Mouse (Mus musculus) midbrain, embryonic 16.5 days (tissue): ENCODE measurements around the gene Mfrp. TPM values are rescaled to one million over a fixed set of nuclear protein-coding genes. Genes with fewer than 3 reads are reported as not detected.
A peak's percentile ranks its signal among the peaks of the same experiment; 100 is the strongest.

ENCODE experiments used
- ATAC-seq: fragments of 200-750 bp; cut with Nextera tagmentation; 2 replicates; pipeline ENCODE4 v1.8.0; 2017; ENCODE audit warnings: moderate TSS enrichment
- H3K27ac ChIP-seq: fragments of 300-500 bp; sonication (generic); 2 replicates; pipeline ENCODE4 v1.5.1; 2014; ENCODE audit warnings: mild to moderate bottlenecking, low read length, mixed read lengths
- H3K27me3 ChIP-seq: fragments of 300-500 bp; sonication (generic); 2 replicates; pipeline ENCODE4 v1.6.1; 2014; ENCODE audit warnings: low read depth, low read length, mixed read lengths; ENCODE audit not compliant: control insufficient read depth, insufficient read depth
- H3K36me3 ChIP-seq: fragments of 300-500 bp; sonication (generic); 2 replicates; pipeline ENCODE4 v1.6.1; 2014; ENCODE audit warnings: mild to moderate bottlenecking, low read length, moderate library complexity, mixed read lengths; ENCODE audit not compliant: control insufficient read depth, insufficient read depth
- H3K4me1 ChIP-seq: fragments of 300-500 bp; sonication (generic); 2 replicates; pipeline ENCODE4 v1.6.1; 2014; ENCODE audit warnings: mild to moderate bottlenecking, low read length, mixed read lengths; ENCODE audit not compliant: control insufficient read depth, insufficient read depth
- H3K4me2 ChIP-seq: fragments of 300-500 bp; sonication (generic); 2 replicates; pipeline ENCODE4 v1.6.1; 2014; ENCODE audit warnings: mild to moderate bottlenecking, low read length, mixed read lengths
- H3K4me3 ChIP-seq: fragments of 300-500 bp; sonication (generic); 2 replicates; pipeline ENCODE4 v1.5.1; 2014; ENCODE audit warnings: low read depth, mild to moderate bottlenecking, low read length, moderate library complexity, mixed read lengths
- H3K9ac ChIP-seq: fragments of 300-500 bp; sonication (generic); 2 replicates; pipeline ENCODE4 v1.6.1; 2014; ENCODE audit warnings: low read depth, low read length, mixed read lengths
- H3K9me3 ChIP-seq: fragments of 300-500 bp; sonication (generic); replicated peaks from 2 replicates; pipeline ENCODE4 v1.6.1; 2014; ENCODE audit warnings: mild to moderate bottlenecking, low read length, mixed read lengths; ENCODE audit not compliant: control insufficient read depth, poor library complexity, severe bottlenecking
- WGBS: fragments of 180-500 bp; shearing (Covaris S2); extraction: QIAGEN DNeasy Blood & Tissue Kit; methylation state at CpG from one replicate; pipeline ENCODE4 v1.1.7; 2014; 5-methylcytosine and 5-hydroxymethylcytosine counted together
- polyA plus RNA-seq: library from polyadenylated mRNA; unstranded; fragments of >200 nt; fragmentation: Nextera tagmentation; extraction: Ambion mirVana; gene quantifications from 2 replicates; pipeline ENCODE4 v1.2.1, GENCODE M21; 2015

The Mfrp gene
- polyA plus RNA-seq, 1 experiment from 2014 or later: 0.16 TPM

DNA sequence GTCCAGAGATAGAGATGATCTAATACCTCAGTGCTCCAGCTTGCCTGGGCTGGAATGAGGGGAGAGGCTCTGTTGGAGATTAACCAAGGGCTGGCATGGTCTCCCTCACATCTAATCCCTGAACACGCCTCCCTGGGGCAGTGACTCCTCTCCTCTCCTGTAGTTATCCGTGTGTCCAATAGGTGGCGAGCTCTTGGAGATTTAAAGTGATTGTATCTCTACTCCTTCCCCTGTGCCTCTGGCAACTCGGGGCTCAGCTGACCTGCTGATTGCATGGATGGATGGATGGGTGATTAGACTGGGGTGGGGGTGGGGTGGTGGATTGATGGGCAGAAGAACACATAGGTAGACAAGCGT is 24.8 kb upstream of the Mfrp start:
- no peak for ATAC-seq
- no peak overlapping the region for H3K27ac ChIP-seq
- no peaks in the 10 kb centered on the region for H3K27me3 ChIP-seq
- no peaks in the 10 kb centered on the region for H3K9me3 ChIP-seq
- 19% methylated on average over 5 of the region's 5 CpGs for WGBS
- H3K4me1 ChIP-seq: no peaks in the 10 kb centered on the region; the same call in 1 of the 2 replicates
- H3K36me3 ChIP-seq: no peaks in the 10 kb centered on the region
- H3K4me3 ChIP-seq: no peak overlapping the region
- H3K4me2 ChIP-seq: peak overlapping the region; percentile 10; the same call in 1 of the 2 replicates
- H3K9ac ChIP-seq: no peak overlapping the region

- Histone ChIP-seq H3K27ac (no peak overlapping the region), H3K9me3 (no peaks in the 10 kb centered on the region), H3K36me3 (no peaks in the 10 kb centered on the region), H3K4me2 (0 out of 2 replicates have a peak overlapping the region, but pooled peaks have one; percentile 10), H3K4me1 (no peaks in the 10 kb centered on the region; the same call in 1 of the 2 replicates), H3K4me3 (no peak overlapping the region), H3K27me3 (peaks cover 5% of the 10 kb centered on the region; the same call in 1 of the 2 replicates), H3K9ac (no peak overlapping the region)
- WGBS: 87% methylated on average over 11 of the region's 11 CpGs
- no peak for ATAC-seq
Measured at GRCm38 (mm10) chr9:44077266-44077910, 24.1 kb upstream of the Mfrp start.

GRCm38 (mm10) chr9:44078136-44078797 is 23.3 kb upstream of the Mfrp start:
- no peak overlapping the region for H3K27ac ChIP-seq
- H3K9ac ChIP-seq: no peak overlapping the region
- H3K4me2 ChIP-seq: no peak overlapping the region
- H3K36me3 ChIP-seq: no peaks in the 10 kb centered on the region
- WGBS: 84% methylated on average over 10 of the region's 10 CpGs
- no peak overlapping the region for H3K4me3 ChIP-seq
- no peak for ATAC-seq
- H3K27me3 ChIP-seq: peaks cover 8% of the 10 kb centered on the region; the same call in 1 of the 2 replicates
- no peaks in the 10 kb centered on the region for H3K9me3 ChIP-seq
- no peaks in the 10 kb centered on the region; the same call in 1 of the 2 replicates for H3K4me1 ChIP-seq

- ATAC-seq: peak; percentile 73; the same call in 1 of the 2 replicates
- Histone ChIP-seq H3K4me3 (no peak overlapping the region), H3K9me3 (no peaks in the 10 kb centered on the region), H3K27me3 (peaks cover 8% of the 10 kb centered on the region; the same call in 1 of the 2 replicates), H3K27ac (no peak overlapping the region), H3K4me2 (no peak overlapping the region), H3K4me1 (peaks cover 7% of the 10 kb centered on the region), H3K36me3 (no peaks in the 10 kb centered on the region), H3K9ac (no peak overlapping the region)
- 20% methylated on average over 14 of the region's 16 CpGs for WGBS
Measured at GRCm38 (mm10) chr9:44078955-44079756, 22.4 kb upstream of the Mfrp start.

DNA sequence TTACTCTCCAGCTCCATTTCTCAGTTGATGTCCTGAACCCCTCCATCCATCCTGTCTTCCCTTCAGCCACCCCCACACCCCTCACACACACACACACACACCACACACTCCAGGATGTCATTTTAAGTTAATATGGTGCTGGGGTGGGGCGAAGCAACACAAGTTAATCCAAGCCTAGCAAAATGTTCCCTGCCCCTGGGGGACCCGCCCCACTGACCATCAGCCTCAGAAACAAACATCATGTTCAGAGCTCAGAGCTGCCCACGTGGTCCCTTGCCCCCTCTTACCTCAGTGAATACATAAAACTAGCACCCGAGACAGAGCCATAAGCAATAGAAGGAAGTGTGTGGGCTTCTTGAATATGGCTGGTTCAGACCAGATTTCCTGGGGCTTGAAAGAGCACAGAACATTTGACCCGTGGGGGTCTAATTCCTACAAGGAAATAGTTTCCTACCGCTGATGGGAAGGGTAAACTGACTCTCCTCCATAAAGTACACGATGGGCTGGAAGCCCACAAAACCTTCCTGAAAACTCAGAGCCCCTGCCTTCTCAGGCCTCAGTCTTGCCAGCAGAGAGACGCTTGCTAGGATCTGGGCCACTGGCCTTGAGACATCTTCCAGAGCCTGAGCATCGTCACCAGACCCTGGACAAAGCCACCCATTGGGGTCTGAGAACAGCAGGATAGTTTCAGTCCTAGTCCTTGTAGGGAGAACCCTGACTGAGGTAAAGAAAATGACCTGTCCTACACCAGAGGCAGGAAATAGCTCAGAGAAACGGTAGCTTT is 21.3 kb upstream of the Mfrp start:
- Histone ChIP-seq H3K4me1 (peaks cover 12% of the 10 kb centered on the region), H3K36me3 (no peaks in the 10 kb centered on the region), H3K4me2 (no peak overlapping the region), H3K27me3 (peaks cover 8% of the 10 kb centered on the region; the same call in 1 of the 2 replicates), H3K9ac (no peak overlapping the region), H3K4me3 (no peak overlapping the region), H3K9me3 (no peaks in the 10 kb centered on the region), H3K27ac (no peak overlapping the region)
- WGBS: 75% methylated on average over 10 of the region's 10 CpGs
- ATAC-seq: no peak

- H3K27me3 ChIP-seq: peaks cover 15% of the 10 kb centered on the region
- no peaks in the 10 kb centered on the region for H3K36me3 ChIP-seq
- no peak overlapping the region for H3K4me2 ChIP-seq
- no peak overlapping the region for H3K9ac ChIP-seq
- H3K27ac ChIP-seq: no peak overlapping the region
- peaks cover 12% of the 10 kb centered on the region for H3K4me1 ChIP-seq
- ATAC-seq: no peak
- H3K4me3 ChIP-seq: no peak overlapping the region
- no peaks in the 10 kb centered on the region for H3K9me3 ChIP-seq
- 87% methylated on average over 5 of the region's 5 CpGs for WGBS
Measured at GRCm38 (mm10) chr9:44080953-44081352, 20.6 kb upstream of the Mfrp start.

GRCm38 (mm10) chr9:44081581-44081980 is 19.9 kb upstream of the Mfrp start:
- Histone ChIP-seq H3K9me3 (no peaks in the 10 kb centered on the region), H3K27me3 (peaks cover 21% of the 10 kb centered on the region)

GRCm38 (mm10) chr9:44082266-44082665 is 19.3 kb upstream of the Mfrp start:
- H3K4me2 ChIP-seq: no peak overlapping the region
- no peaks in the 10 kb centered on the region for H3K9me3 ChIP-seq
- H3K9ac ChIP-seq: no peak overlapping the region
- 88% methylated on average over 5 of the region's 5 CpGs for WGBS
- ATAC-seq: no peak
- H3K4me1 ChIP-seq: peaks cover 12% of the 10 kb centered on the region
- H3K27ac ChIP-seq: no peak overlapping the region
- no peak overlapping the region for H3K4me3 ChIP-seq
- no peaks in the 10 kb centered on the region for H3K36me3 ChIP-seq
- peaks cover 24% of the 10 kb centered on the region for H3K27me3 ChIP-seq

More at GRCm38 (mm10) chr9:44081581-44081980, 19.9 kb upstream of the Mfrp start:
- Histone ChIP-seq H3K27ac (no peak overlapping the region), H3K4me3 (no peak overlapping the region), H3K36me3 (no peaks in the 10 kb centered on the region), H3K9ac (no peak overlapping the region), H3K4me2 (no peak overlapping the region), H3K4me1 (peaks cover 12% of the 10 kb centered on the region)
- no peak for ATAC-seq
- WGBS: 71% methylated on average over 5 of the region's 5 CpGs
